Mouse (Mus musculus) lung, postnatal 0 days (tissue): ENCODE data around the gene Rinl. TPM values are rescaled to one million over a fixed set of nuclear protein-coding genes. Genes with fewer than 3 reads are reported as not detected.

Experiments used
- ATAC-seq: fragments of 200-750 bp; cut with Nextera tagmentation; 2 replicates; pipeline ENCODE4 v1.8.0; 2017; ENCODE audit warnings: moderate library complexity
- DNase-seq: peaks from one replicate; pipeline ENCODE4 v3.0.0-alpha.2; 2016; ENCODE audit warnings: low spot score
- H3K27ac ChIP-seq: fragments of 300-500 bp; sonication (generic); 2 replicates; pipeline ENCODE4 v1.5.1; 2014; ENCODE audit warnings: antibody characterized with exemption, mild to moderate bottlenecking, low read length, mixed read lengths
- H3K27me3 ChIP-seq: fragments of 300-500 bp; sonication (generic); replicated peaks from 2 replicates; pipeline ENCODE4 v1.6.1; 2014; ENCODE audit warnings: low read length, mixed read lengths; ENCODE audit not compliant: insufficient read depth
- H3K36me3 ChIP-seq: fragments of 300-500 bp; sonication (generic); 2 replicates; pipeline ENCODE4 v1.6.1; 2014; ENCODE audit warnings: low read length, mixed read lengths; ENCODE audit not compliant: insufficient read depth
- H3K4me1 ChIP-seq: fragments of 300-500 bp; sonication (generic); 2 replicates; pipeline ENCODE4 v1.6.1; 2014; ENCODE audit warnings: antibody characterized with exemption, low read depth, low read length, mixed read lengths; ENCODE audit not compliant: insufficient read depth
- H3K4me2 ChIP-seq: fragments of 300-500 bp; sonication (generic); replicated peaks from 2 replicates; pipeline ENCODE4 v1.6.1; 2014; ENCODE audit warnings: low read depth, mild to moderate bottlenecking, low read length, moderate library complexity, mixed read lengths
- H3K4me3 ChIP-seq: fragments of 300-500 bp; sonication (generic); 2 replicates; pipeline ENCODE4 v1.5.1; 2014; ENCODE audit warnings: low read depth, low read length
- H3K9ac ChIP-seq: fragments of 300-500 bp; sonication (generic); replicated peaks from 2 replicates; pipeline ENCODE4 v1.6.1; 2014; ENCODE audit warnings: low read depth, mild to moderate bottlenecking
- H3K9me3 ChIP-seq: fragments of 300-500 bp; sonication (generic); 2 replicates; pipeline ENCODE4 v1.6.1; 2016; ENCODE audit warnings: low read length, mixed read lengths
- CTCF ChIP-seq: IDR thresholded peaks from 2 replicates; pipeline ENCODE4 v1.5.1; 2016; ENCODE audit warnings: antibody characterized with exemption, mild to moderate bottlenecking
- EP300 ChIP-seq: IDR thresholded peaks from 2 replicates; pipeline ENCODE4 v1.6.1; 2016; ENCODE audit warnings: antibody characterized with exemption, mild to moderate bottlenecking, control low read depth
- WGBS: fragments of 180-500 bp; shearing (Covaris S2); extraction: QIAGEN DNeasy Blood & Tissue Kit; methylation state at CpG from one replicate; pipeline ENCODE4 v1.1.7; 2014; 5-methylcytosine and 5-hydroxymethylcytosine counted together
- polyA plus RNA-seq: library from polyadenylated mRNA; unstranded; fragments of >200 nt; fragmentation: Nextera tagmentation; extraction: Ambion mirVana; gene quantifications from 2 replicates; pipeline ENCODE4 v1.2.1, GENCODE M21; 2015

Gene Rinl
- polyA plus RNA-seq, 1 experiment from 2014 or later: 10.2 TPM

- H3K27ac ChIP-seq: no peak overlapping the region
These were observed 29.7 kb downstream of the Rinl start for GRCm38 (mm10) chr7:28818436-28818835.

GRCm38 (mm10) chr7:28818861-28819452 is 30.2 kb downstream of the Rinl start:
- DNase-seq: no peak
- H3K4me1 ChIP-seq: peaks cover 9% of the 10 kb centered on the region
- no peak overlapping the region for H3K4me3 ChIP-seq
- H3K27me3 ChIP-seq: no peaks in the 10 kb centered on the region
- no peaks in the 10 kb centered on the region for H3K9me3 ChIP-seq
- peaks cover 70% of the 10 kb centered on the region for H3K36me3 ChIP-seq
- no peak overlapping the region for H3K27ac ChIP-seq
- no peak for ATAC-seq
- H3K9ac ChIP-seq: no peak overlapping the region
- WGBS: 75% methylated on average over 4 of the region's 4 CpGs
- H3K4me2 ChIP-seq: no peak overlapping the region
- TF ChIP-seq EP300 (no peak), CTCF (no peak)

More at GRCm38 (mm10) chr7:28818436-28818835, 29.7 kb downstream of the Rinl start:
- WGBS: 81% methylated on average over 18 of the region's 18 CpGs
- Histone ChIP-seq H3K4me3 (no peak overlapping the region), H3K9me3 (no peaks in the 10 kb centered on the region), H3K9ac (no peak overlapping the region), H3K4me2 (no peak overlapping the region), H3K4me1 (peaks cover 10% of the 10 kb centered on the region), H3K36me3 (peaks cover 73% of the 10 kb centered on the region), H3K27me3 (no peaks in the 10 kb centered on the region)
- TF ChIP-seq CTCF (no peak), EP300 (no peak)
- no peak for DNase-seq
- no peak for ATAC-seq

- ATAC-seq (no peak), DNase-seq (no peak)
- Histone ChIP-seq H3K4me2 (no peak overlapping the region), H3K4me3 (no peak overlapping the region), H3K4me1 (peaks cover 8% of the 10 kb centered on the region), H3K36me3 (peaks cover 65% of the 10 kb centered on the region), H3K9me3 (no peaks in the 10 kb centered on the region), H3K9ac (no peak overlapping the region), H3K27me3 (no peaks in the 10 kb centered on the region), H3K27ac (peak overlapping the region; percentile 38; the same call in 1 of the 2 replicates)
- WGBS: 68% methylated on average over 4 of the region's 4 CpGs
- no peak for TF ChIP-seq EP300
- no peak for TF ChIP-seq CTCF
These were observed 30.8 kb downstream of the Rinl start for GRCm38 (mm10) chr7:28819571-28819970.

GRCm38 (mm10) chr7:28820358-28821260 is 31.8 kb downstream of the Rinl start:
- no peak overlapping the region for H3K4me3 ChIP-seq
- no peaks in the 10 kb centered on the region for H3K9me3 ChIP-seq
- H3K27ac ChIP-seq: peak overlapping the region; percentile 38; the same call in 1 of the 2 replicates
- no peak for TF ChIP-seq EP300
- no peak for TF ChIP-seq CTCF
- peaks cover 10% of the 10 kb centered on the region for H3K4me1 ChIP-seq
- 0 out of 2 replicates have a peak, but pooled peaks have one; percentile 8 for ATAC-seq
- H3K9ac ChIP-seq: no peak overlapping the region
- WGBS: 44% methylated on average over 12 of the region's 12 CpGs
- H3K27me3 ChIP-seq: no peaks in the 10 kb centered on the region
- H3K36me3 ChIP-seq: peaks cover 56% of the 10 kb centered on the region
- no peak overlapping the region for H3K4me2 ChIP-seq
- peak; percentile 44 for DNase-seq

DNA sequence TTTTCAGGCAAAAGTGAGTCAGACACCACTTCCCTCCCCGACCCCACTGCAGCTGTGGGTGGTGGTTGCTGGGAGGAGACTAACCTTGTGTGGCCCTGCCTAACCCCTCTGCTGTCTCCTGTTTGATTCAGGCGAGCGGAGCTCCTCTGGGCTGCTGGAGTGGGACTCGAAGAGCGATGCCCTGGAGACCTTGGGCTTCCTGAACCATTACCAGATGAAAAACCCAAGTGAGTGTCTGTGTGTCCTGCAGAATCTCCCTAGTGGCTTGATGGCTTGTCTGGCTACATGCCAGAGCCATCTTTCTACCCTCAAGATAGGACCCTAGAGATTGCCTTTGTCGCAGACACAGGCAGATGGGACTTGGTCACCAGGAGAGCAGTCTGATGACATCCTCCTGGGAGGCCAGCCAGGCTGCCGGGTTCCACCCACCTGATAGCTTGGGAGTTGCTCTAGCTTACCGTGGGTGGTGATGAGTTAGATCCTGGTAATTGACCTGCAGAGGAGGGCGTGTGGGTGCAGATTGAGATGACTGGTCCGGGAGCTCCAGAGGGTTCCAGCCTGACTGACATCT is 32.6 kb downstream of the Rinl start:
- H3K4me2 ChIP-seq: no peak overlapping the region
- H3K36me3 ChIP-seq: peaks cover 49% of the 10 kb centered on the region
- ATAC-seq: no peak
- H3K27ac ChIP-seq: no peak overlapping the region
- H3K4me1 ChIP-seq: peaks cover 12% of the 10 kb centered on the region
- WGBS: 65% methylated on average over 10 of the region's 10 CpGs
- no peaks in the 10 kb centered on the region for H3K27me3 ChIP-seq
- H3K9ac ChIP-seq: no peak overlapping the region
- H3K9me3 ChIP-seq: no peaks in the 10 kb centered on the region
- TF ChIP-seq CTCF (no peak), EP300 (no peak)
- H3K4me3 ChIP-seq: no peak overlapping the region
- no peak for DNase-seq

DNA sequence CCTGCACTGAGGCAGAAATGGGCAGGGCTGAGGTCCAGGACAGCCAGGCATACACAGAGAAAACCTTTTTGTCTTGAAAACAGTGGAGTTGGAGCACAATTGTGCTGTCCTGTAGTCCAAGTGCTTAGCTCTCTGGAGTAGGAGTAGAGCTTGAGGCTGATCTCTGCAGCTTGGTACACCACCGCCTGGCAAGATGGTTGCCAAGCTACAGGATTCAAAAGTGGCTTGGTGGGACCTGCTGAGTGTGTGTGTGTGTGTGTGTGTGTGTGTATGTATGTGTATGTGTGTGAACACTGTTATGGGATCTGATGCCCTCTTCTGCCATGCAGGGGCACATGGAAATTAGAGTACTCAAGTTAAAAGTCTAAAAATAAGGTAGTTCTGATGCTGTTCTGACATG is 33.8 kb downstream of the Rinl start:
- Histone ChIP-seq H3K27me3 (no peaks in the 10 kb centered on the region), H3K4me3 (no peak overlapping the region), H3K4me1 (peaks cover 12% of the 10 kb centered on the region), H3K9ac (no peak overlapping the region), H3K27ac (no peak overlapping the region), H3K9me3 (no peaks in the 10 kb centered on the region), H3K36me3 (peaks cover 36% of the 10 kb centered on the region), H3K4me2 (no peak overlapping the region)
- DNase-seq (no peak), ATAC-seq (no peak)
- WGBS: 64% methylated on average over 1 of the region's 1 CpGs
- no peak for TF ChIP-seq CTCF
- TF ChIP-seq EP300: no peak
